Mouse (Mus musculus): Measurements from ENCODE around the gene Gm2163.
"Not testable (repeated sequence)": the region's sequence is repeated elsewhere in the genome, so short reads cannot be mapped to it uniquely, and the experiment has no call there.

Gm2163 gene

DNA sequence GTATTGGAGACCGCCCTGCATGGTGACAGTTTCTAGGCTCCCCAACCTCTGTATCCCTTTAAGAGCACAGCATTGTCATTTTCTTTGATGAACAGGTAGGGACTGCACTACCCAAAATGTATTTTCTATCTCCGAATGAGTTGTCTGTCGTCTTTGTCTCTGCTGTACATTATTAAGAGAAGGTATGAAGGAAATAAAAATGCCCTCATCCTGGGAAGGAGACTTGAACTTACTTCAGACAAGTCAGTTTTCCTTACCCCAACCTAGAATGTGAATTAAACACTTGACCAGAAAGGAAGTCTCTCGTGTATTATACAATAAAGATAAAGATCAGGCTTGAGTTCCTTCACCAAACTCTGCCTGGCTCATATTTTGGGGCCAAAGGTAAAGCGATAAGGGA is at the start of gene Gm2163:
Gm2163 (plus strand) TSS at position 301 of the 400 bp plus-strand sequence.
- not testable (repeated sequence) for DNase-seq (ENCODE audit: extremely low spot score)

DNA sequence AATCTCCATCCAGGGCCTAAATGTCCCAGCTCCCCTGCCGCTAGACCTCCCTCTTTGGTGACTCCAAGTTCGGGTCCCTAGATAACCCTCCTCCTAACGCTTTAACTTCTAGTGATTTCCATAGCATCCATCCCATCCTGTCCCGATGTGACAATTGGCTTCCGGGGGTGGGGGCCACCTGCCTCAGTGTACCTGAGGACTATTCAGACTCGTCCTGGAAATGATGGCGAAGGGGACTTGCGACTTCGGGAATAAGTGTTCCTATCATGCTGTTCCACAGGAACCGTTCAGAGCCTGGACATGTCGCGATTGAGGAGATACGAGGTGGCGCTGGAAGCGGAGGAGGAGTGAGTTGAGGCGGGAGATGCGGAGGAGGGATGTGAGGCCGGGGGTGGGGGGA is 27.5 kb upstream of the Gm2163 start, which contains the start of gene Gm21586:
Gm21586 (plus strand) TSS at position 301 of the 400 bp plus-strand sequence.
- DNase-seq (ENCODE audit: extremely low spot score): not testable (repeated sequence)

DNA sequence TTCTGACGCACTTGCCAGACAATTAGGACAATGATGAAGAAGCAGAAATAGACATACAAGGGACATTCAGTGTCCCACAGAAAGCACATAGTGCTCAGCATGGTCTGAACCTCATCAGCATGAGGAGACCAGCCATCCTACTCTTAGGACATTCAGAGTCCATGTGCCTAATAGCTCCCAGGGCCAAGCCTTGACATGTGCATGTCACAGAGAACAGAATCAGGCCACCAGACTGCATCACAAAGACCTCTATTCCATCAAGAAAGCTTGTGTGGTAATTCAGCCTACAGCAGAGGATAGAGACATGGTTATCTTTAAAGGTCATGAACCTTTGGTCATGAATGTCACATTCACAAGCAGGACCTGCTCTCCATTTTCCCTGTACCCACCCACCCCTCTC is 61.5 kb downstream of the Gm2163 start, which contains the start of gene Fam205a2:
Fam205a2 (minus strand) TSS at position 101 of the 400 bp plus-strand sequence.
- DNase-seq (ENCODE audit: extremely low spot score): not testable (repeated sequence)

DNA sequence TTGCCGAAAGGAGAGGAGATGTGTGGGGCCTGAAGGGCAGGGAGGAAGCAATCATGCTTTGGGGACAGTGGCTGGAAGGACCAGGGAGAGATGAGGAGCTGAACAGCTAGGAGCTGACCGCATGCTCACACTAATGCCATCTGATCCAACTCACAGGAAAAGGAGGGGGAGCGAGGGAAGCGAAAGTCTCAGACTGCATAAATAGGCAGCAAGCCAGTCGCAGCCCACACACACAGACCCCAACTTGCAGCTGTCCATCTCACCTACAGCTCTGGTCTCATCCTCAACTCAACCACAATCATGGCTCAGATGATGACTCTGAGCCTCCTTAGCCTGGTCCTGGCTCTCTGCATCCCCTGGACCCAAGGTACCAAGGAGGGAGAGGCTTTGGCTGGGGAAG is 145.3 kb downstream of the Gm2163 start, which contains the start of gene Gm10591:
Gm10591 (plus strand) TSS at position 301 of the 400 bp plus-strand sequence.
- not testable (repeated sequence) for DNase-seq (ENCODE audit: extremely low spot score)

DNA sequence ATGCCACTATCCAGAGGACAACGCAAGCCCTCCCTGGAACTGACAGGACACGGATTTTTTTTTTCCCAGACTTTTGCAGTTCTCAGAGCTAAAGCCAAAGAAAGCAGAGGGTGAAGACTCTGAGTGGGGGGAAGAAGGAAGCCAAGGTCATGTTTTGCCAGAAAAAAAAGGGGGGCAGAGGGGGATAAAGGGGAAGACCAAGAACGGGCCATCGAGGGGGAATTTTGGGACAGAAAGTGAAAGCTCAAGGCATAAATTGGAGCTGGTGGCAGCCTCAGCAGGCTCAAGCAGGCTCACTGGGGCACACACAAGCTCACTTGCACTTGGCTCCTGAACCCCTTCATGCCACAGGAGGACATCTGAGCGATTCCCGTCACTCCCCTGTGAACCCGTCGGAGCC is 162.9 kb downstream of the Gm2163 start, which contains the start of gene Gm2564:
Gm2564 (plus strand) TSS at position 301 of the 400 bp plus-strand sequence.
- not testable (repeated sequence) for DNase-seq (ENCODE audit: extremely low spot score)
